Mouse (Mus musculus): ENCODE data around the gene Gin1. TPM values are rescaled to one million over a fixed set of nuclear protein-coding genes. Genes with fewer than 3 reads are reported as not detected.

The Gin1 gene
- total RNA-seq, 2 experiments from 2014 or later: 6.3 to 7.7 TPM

GRCm38 (mm10) chr1:97784928-97785327, 15.0 kb downstream of the Gin1 start:
- no peak for DNase-seq
- intact Hi-C loops (cut with DNase I): no loop called here

GRCm38 (mm10) chr1:97785685-97786393, 15.9 kb downstream of the Gin1 start:
- DNase-seq: no peak
- intact Hi-C loops (cut with DNase I): no loop called here

- intact Hi-C loops (cut with DNase I): no loop called here
- DNase-seq: no peak
These were observed 17.7 kb downstream of the Gin1 start for GRCm38 (mm10) chr1:97787674-97788073.

GRCm38 (mm10) chr1:97788490-97788889, 18.5 kb downstream of the Gin1 start:
- DNase-seq: no peak
- intact Hi-C loops (cut with DNase I): no loop called here

- no peak for DNase-seq
- intact Hi-C loops (cut with DNase I): no loop called here
These were observed 24.1 kb downstream of the Gin1 start for GRCm38 (mm10) chr1:97794110-97794509.

- DNase-seq: no peak
- intact Hi-C loops (cut with DNase I): no loop called here
These were observed 26.0 kb downstream of the Gin1 start for GRCm38 (mm10) chr1:97795936-97796335.

GRCm38 (mm10) chr1:97802207-97802902, 32.4 kb downstream of the Gin1 start:
- intact Hi-C loops (cut with DNase I): no loop called here
- no peak for DNase-seq

GRCm38 (mm10) chr1:97804520-97804919, 34.5 kb downstream of the Gin1 start:
- DNase-seq: no peak
- intact Hi-C loops (cut with DNase I): no loop called here

- intact Hi-C loops (cut with DNase I): loop anchor here (1.0 kb wide), 2 partner anchors 370 to 541 kb away; no protein-coding TSS in a partner anchor
- no peak for DNase-seq
These were observed 39.4 kb downstream of the Gin1 start for GRCm38 (mm10) chr1:97809255-97809912.

- no peak for DNase-seq
- intact Hi-C loops (cut with DNase I): no loop called here
These were observed 51.3 kb downstream of the Gin1 start for GRCm38 (mm10) chr1:97821282-97821681.

- intact Hi-C loops (cut with DNase I): no loop called here
- DNase-seq: no peak
These were observed 52.2 kb downstream of the Gin1 start for GRCm38 (mm10) chr1:97822203-97822602.

- intact Hi-C loops (cut with DNase I): no loop called here
These were observed 52.9 kb downstream of the Gin1 start for GRCm38 (mm10) chr1:97822904-97823303.

GRCm38 (mm10) chr1:97827566-97827965, 57.6 kb downstream of the Gin1 start:
- no peak for DNase-seq
- intact Hi-C loops (cut with DNase I): no loop called here

More at GRCm38 (mm10) chr1:97822904-97823303, 52.9 kb downstream of the Gin1 start:
- DNase-seq: no peak

- intact Hi-C loops (cut with DNase I): no loop called here
- DNase-seq: no peak
These were observed 58.1 kb downstream of the Gin1 start for GRCm38 (mm10) chr1:97828087-97828486.

- intact Hi-C loops (cut with DNase I): no loop called here
- peak; percentile 47 to 62 for DNase-seq
These were observed 63.7 kb downstream of the Gin1 start for GRCm38 (mm10) chr1:97833466-97834353.

GRCm38 (mm10) chr1:97834354-97834822, 64.4 kb downstream of the Gin1 start:
- intact Hi-C loops (cut with DNase I): no loop called here
- no peak for DNase-seq

All from heart, postnatal 36 days (tissue).